Mouse (Mus musculus) lung, postnatal 25 days (tissue): ENCODE measurements around the gene Gpr171.
A peak's percentile ranks its signal among the peaks of the same experiment; 100 is the strongest.
"Not testable (repeated sequence)": the region's sequence is repeated elsewhere in the genome, so short reads cannot be mapped to it uniquely, and the experiment has no call there.

Source experiments
- DNase-seq: peaks from one replicate; pipeline ENCODE4 v3.0.0; 2022; ENCODE audit warnings: low spot score

Gpr171 gene

GRCm38 (mm10) chr3:59113973-59114517 lies 12.4 kb upstream of the Gpr171 start:
- no peak for DNase-seq

GRCm38 (mm10) chr3:59113291-59113690 lies 11.7 kb upstream of the Gpr171 start:
- not testable (repeated sequence) for DNase-seq

DNA sequence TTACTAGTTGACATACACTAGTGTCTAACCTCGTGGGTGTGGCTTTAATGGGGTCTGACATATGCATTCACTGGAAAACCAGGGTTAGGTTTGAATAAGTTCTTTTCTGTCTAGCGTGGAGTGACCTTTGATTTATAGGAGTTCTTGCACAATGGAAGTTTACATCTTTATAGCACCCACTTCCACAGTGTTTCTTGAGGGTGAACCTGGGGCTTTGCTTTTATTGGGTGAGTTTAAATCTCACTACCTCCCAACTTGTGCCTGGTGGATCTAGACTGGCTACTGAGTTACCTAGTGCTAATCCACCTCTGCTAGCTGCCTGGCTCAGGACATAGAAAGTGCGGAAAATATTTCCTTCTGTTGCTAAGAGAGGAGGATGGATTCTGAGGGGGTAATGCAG lies 10.3 kb upstream of the Gpr171 start:
- DNase-seq: no peak

GRCm38 (mm10) chr3:59109834-59110233 lies 8.2 kb upstream of the Gpr171 start:
- not testable (repeated sequence) for DNase-seq

GRCm38 (mm10) chr3:59107439-59107838 lies 5.8 kb upstream of the Gpr171 start:
- no peak for DNase-seq

DNA sequence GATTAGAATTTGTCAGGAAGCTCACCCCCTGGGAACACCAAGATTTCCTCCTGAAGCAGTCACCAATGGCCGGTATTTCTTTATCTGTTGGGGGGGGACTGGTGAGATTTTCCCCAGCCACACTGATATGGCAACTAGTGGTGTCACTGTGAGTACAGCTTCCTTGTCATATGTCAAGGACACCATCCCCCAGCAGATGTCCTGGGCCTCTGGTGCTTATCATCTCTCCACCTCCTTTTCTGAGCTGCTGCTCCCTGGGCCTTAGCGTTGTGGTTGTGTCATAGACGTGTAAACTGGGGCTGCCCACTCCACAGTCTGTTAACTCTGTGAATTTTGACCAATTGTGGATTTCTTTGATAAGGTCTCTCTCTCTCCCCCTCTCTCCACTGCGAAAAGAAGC lies 2.8 kb upstream of the Gpr171 start:
- DNase-seq: no peak

GRCm38 (mm10) chr3:59102146-59102545 lies 525 bp upstream of the Gpr171 start:
- DNase-seq: no peak

DNA sequence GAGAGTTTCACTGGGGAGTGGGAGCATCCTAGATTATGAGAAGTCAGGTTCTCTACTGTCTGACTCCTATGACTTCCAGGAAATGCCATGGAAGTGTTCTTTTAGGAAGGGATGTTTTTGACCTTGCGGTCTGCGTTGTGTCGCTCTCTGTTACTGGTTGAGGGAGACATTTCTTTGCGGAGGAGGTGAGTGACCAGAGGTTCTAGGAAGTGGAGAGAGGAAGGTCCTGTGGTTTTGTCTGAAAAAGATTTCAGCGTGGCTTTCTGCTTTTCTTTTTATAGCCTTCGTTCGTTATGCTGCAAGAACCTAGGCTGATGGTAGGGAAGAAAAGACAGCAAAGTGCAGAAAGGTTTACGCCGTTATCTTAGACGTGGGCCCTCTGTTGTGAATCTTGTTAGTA lies 3.1 kb downstream of the Gpr171 start:
- DNase-seq: peak; percentile 24

DNA sequence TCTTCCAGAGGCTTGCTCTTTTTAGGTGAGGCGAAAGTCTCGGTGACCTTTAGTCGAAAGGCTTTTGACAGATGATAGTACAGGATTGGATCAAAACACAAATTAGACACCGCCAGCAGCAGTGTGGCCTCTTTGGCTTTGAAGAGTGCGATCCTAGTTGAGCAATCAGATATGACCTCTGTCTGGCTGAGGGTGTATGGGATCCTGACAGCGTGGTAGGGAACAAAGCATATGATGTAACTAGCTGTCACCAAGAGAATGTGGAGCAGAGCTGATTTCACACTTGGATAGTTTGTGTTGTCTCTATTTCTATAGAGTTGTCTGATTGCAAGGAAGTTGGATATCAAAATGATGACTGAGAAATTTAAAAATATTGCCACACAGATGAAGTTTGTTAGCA lies 4.2 kb downstream of the Gpr171 start:
- peak; percentile 18 for DNase-seq

DNA sequence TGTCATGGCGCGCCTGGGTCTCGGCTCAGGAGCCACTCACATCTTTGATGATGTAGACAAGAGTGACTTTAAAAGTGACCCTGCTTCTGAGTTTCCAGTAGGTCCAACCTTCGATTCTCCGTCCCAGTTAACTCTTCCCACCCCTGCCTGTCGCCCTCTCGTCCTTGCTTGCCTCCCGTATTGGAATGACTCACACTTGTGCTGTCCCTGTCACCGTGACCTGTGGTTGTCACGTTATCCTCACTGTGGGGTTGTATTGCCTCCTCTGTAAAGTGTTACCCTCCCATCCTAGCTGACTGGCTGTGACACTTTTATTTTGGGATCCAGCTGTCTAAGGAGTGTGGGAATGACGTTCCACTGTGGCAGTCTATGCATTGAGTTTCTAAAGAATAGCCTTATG lies 8.9 kb downstream of the Gpr171 start:
- DNase-seq: no peak

DNA sequence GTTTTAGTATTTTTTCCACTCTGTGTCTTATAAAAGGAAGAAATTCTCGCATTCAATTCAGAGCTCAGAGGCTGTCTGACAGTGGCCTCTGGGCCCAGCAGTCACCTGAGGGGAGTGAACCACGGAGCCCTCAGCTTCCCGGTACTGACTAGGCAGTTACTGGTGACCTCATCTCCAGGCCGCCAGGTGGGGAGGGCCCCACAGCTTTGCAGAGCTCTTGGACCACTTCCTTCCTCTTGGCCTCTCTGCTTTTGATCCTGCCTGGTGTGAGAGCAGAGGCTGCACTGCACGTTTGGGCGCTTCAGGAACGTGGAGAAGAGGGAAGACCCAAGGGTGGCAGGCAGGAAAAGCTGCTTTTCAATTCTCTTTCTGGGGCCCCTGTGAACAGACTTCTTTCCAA lies 20.7 kb downstream of the Gpr171 start:
- DNase-seq: peak; percentile 44

DNA sequence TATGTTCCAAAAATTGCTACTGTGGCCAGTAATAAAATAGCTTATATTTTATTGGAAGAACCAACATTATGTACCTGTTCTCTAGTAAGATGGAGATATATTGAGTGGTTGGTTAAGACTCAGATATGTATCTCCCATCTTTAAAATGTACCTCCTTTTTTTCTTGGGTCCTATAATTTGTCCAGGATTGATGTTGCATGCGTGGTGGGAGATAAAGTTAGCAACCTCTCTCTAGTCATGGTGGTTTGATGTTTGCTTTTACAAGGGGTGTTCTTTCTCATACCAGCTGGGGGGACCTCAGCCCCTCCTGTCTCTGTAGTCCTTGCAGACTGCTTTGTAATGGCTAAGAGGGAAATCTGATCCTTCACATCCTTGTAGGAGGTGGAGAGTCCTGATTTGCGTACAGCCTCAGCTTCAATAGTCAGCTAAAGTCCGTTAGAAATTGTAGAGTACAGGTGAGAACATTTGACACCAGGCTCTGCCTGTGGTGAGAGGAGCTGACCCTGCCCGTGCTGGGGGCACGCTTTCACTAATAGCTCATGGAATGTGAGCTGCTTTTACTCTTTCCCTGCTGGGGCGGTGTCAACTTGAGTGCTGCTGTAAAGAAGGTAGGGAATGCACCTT lies 21.2 kb downstream of the Gpr171 start:
- DNase-seq: no peak

DNA sequence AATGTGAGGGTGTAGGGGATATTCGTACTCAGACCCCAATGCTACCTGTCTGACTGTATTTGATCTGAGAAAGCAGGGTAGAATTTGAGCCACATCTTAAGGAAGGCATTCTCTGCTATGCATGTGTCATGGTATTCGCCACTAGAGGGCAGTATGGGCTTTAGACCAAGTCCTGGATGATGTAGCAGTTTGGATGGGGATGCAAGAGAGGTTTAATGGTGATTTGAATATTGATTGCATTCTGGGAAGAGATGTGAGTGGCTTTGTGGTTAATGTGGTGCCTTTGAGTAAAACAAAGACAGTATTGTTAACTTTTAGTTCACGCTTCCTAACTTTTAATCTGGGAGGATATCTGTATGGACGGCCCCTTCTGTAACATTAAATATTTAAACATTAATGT lies 22.3 kb downstream of the Gpr171 start:
- peak; percentile 58 for DNase-seq

- no peak for DNase-seq
Measured at GRCm38 (mm10) chr3:59078585-59078984, 23.0 kb downstream of the Gpr171 start.

GRCm38 (mm10) chr3:59077278-59077677 lies 24.3 kb downstream of the Gpr171 start:
- DNase-seq: no peak

GRCm38 (mm10) chr3:59069071-59069470 lies 32.5 kb downstream of the Gpr171 start:
- not testable (repeated sequence) for DNase-seq

DNA sequence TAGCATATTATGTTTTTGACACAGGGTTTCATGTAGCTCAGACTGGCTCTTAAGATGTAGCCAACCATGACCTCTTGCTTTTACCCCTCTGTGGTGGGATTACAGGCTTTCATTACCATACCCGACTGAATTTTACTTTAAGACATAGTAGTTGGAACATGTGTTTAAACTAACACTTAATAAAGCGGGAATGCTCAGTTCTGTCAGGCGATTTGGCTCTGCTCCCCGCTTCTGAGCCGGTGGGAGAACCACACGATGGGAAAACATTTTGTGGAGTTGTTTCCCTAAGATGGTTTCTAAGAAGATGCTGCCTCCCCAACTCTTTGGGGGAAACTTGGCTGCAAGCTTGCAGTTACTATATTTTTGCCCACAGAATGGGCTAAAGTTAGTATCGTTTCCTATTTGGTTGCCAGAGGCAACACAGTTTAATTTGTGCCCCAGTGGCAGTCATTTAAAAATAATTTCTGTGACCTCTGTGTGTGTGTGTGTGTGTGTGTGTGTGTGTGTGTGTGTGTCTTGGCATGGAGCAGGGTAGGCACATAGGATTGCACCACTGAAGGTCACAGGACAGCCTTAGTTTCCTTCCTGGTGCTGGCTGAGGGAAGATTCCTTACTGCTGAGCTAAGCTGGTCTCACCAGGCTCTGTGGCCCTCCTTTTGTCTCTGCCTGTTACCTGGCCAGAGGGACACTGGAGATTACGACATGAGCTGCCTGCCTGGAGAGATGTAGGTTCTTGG lies 34.9 kb downstream of the Gpr171 start:
- DNase-seq: no peak

DNA sequence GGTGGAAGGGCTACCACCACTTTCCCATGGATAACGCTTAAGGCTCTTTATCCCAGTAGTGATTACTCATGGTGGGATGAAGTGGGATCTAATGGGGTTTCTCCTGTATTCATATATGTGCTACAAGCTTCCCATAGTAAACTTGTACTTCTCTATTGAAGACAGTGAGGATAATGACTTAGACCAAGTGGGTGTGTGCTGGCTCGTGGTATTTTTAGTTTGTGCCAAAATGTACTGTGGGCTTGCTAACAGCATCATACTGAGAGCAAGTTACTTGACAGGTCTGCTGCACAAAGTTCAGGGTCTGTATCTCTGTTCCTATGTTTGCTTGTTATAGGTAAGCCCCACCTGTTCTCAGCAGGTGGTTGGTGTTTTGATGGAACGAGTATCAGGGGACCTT lies 35.7 kb downstream of the Gpr171 start:
- DNase-seq: no peak

DNA sequence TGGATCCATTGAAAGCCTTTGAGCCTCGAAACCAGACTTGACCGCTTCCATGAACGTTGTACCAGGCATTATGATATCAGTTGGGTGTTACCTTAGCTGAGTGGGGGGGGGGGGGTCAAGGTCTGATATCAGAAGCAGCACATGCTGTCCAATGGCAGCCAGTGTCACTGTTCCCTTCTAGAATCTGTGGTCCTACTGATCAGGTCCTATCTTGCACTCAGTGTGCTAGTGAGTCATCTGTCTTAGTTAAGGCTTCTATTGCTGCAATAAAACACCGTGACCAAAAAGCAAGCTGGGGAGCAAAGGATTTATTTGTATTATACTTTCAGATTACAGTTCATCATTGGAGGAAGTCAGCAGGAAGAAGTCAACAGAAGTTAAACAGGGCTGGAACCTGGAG lies 38.2 kb downstream of the Gpr171 start:
- no peak for DNase-seq

- DNase-seq: no peak
Measured at GRCm38 (mm10) chr3:59062141-59062540, 39.5 kb downstream of the Gpr171 start.

DNA sequence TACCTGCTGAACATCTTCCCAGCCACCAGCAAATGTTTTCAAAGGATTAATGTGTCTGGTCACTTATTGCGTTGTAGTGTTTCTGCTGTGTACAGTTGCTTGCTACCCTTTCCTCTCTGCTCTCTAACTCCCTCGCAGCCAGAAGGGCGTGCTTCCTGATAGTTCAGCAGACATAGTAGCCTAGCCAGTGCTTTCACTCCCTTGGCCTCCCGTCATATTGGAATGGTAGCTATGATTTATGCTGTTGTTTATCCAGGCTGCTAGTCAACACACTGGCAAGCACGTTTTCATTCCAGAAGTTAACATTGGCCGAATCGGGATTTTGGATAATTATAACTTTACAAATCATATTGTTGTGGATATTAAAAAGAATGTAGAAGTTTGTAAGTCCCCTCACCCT lies 41.5 kb downstream of the Gpr171 start:
- DNase-seq: no peak

DNA sequence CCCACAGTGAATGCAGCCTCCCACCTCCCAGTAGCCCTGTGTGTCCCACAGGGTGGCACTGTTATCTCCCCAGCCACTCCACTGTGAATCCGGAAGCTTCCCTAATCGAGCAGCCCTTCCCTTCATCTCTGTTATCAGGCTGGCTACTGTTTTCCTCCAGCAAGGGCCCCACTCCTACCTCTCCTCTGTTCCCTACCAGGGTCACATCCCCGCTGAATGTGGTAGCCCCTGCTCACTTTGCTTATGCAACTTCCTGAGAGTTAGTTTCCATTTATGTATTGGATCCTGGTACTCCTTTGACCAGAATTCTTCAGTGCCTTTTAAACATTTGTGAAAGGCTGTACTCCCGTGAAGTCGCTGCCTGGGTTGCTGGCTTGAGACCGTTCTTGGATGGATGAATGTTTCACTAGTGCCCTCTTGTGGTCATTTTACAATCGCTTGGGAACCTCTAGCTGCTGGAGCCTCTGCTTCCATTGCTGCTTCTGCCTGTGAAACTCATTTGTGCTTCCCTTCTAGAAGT lies 42.5 kb downstream of the Gpr171 start:
- DNase-seq: peak; percentile 69

DNA sequence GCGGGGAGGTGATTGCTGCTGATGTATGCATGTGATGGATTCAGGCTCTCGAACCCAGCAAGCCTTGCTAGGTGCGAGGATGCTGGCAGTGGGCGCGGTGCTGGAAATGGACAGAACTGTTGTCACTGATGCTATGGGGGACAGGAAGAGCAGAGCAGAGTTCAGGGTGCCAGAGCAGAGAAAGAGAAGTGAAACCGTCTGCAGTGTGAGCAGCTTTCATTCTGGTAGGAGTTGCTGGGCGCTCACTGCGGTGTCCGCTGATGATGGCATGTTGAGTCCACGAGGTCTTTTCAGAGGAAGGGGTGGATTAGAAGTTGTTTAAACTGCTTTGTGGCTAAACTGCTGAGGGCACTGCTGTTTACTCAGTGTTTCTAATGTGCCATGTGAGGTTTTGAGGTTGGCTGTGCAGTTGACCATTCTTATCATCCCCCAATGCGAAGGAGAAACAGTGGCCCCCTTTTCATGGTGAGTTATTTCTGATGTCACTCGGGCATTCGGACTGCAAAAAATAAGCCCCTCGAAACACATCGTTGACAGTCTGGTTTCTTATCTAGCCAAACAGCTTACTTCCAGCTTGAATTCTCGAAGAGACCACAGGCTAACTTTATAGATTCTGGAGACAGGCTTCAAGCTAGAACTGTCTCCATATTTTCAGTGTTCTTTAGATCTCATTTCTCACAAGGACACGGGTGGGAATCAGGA lies 46.6 kb downstream of the Gpr171 start:
- DNase-seq: peak; percentile 1
